Mouse (Mus musculus): ENCODE results near the gene Gm10840. TPM values are rescaled to one million over a fixed set of nuclear protein-coding genes. Genes with fewer than 3 reads are reported as not detected.
"Not testable (repeated sequence)": the region's sequence is repeated elsewhere in the genome, so short reads cannot be mapped to it uniquely, and the experiment has no call there.

Gm10840 gene
- total RNA-seq, 1 experiment from 2014 or later = not detected

DNA sequence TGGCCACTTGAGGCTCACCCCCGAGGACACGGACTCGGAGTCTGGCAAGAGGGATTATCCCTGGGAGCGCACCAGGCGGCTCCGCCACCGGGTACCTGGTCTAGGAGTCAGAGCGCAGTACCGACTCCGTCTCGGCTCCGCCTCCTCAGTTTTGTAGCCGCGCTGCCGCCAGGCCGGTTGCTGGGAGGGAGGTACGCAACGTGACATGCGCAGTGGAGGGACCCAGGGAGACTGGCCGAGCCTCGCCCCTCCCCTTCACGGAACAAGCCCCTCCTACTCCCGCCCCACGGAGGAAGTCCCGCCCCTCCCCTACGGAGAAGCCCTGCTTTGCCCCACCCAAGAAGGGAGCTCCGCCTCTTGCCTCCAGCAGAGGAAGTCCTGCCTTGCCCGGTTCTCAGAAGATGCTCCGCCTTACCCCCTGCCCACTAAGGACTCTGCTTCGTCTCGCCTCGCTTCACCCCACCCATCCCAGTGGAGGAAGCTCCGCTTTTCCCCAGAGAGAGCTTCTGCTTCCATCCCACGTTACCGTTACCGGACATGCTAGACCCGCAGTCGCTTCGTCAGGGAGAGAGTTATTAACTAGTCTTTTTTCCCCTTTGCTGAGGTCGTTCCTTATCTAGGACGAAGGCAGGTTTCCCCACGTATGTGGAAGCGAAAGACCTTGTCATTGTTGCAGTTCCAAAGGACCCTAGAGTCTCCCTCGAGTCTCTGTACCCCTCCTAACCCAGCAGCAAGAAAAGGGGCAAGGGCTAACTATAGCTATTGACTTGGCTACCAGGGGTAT lies 32.9 kb downstream of the Gm10840 start:
- ATAC-seq (replicated peaks; ENCODE audit: low read depth, poor library complexity, severe bottlenecking) = peak; percentile 93

DNA sequence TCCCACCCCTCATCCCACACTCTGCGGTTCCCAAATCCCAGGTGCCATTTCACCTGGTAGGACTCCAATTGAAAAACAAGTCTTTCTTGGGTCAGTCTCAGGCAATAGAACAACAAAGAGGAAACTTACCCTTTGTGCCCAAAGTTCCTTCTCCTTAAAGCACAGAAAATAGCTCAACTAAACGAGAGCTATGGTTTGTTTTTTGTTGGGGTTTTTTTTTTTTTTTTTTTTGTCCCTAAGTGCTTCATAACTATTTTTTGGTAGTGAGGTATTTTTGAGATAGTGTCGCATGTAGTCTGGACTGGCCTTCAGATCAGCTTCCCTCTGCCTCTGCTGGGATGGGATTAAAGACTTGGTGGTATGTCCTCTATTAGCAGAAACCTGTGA lies 33.5 kb downstream of the Gm10840 start:
- no peak for ATAC-seq (replicated peaks; ENCODE audit: low read depth, poor library complexity, severe bottlenecking)

DNA sequence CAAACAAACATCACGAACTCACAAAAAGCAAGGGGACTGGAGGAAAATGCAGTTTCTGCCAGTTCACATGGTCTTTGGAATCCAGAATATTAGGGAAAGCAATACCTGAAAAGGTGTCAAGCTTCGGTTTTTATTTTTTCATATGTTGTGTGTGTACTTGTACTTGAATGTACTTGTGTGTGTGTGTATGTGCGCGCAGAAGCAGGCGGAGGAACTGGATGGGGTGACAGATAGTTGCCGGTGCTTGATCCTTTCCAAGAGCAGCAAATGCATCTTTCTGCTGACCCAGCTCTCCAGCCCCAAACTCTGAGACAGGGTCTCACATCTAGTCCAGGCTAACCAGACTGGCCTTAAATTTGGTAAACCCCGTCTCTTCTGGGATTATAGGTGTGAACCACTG lies 34.2 kb downstream of the Gm10840 start:
- no peak for ATAC-seq (replicated peaks; ENCODE audit: low read depth, poor library complexity, severe bottlenecking)

DNA sequence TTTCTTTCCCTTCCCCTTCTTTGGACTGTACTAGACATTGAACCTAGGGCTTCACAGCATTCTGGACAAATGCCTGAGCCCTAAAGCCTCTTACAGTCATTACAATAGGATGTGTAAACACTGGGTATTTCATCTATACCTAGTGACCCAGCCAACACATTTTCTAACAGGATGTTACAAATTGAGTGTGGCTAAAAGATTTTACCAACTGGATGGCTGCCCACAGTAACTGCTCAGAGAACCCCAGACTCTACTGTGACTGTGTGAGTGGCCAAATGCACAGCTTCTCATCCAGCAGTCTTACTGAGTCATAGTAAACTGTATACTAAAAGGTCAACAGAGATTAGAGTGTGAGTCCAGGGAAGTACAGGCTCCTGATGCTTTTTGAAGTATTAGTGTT lies 34.7 kb downstream of the Gm10840 start:
- no peak for ATAC-seq (replicated peaks; ENCODE audit: low read depth, poor library complexity, severe bottlenecking)

DNA sequence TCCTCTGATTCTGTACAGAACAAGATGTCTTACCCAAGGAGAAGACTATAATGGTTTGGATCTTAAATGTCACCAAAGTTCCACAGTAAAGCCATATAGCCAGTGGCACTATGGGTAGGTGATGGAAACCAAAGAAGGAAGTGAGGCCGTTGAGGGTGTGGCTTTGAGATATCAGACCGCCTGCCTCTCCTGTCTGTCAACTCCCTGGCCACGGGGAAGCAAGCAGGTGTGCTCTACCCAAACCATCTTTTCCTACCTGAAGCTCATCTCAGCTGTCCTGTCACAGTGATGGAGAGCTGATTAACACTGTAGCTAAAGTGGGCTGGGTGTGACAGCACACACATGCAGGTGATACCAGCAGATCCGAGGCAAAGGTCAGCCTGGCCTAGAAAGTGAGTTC lies 37.6 kb downstream of the Gm10840 start:
- ATAC-seq (replicated peaks; ENCODE audit: low read depth, poor library complexity, severe bottlenecking) = no peak

DNA sequence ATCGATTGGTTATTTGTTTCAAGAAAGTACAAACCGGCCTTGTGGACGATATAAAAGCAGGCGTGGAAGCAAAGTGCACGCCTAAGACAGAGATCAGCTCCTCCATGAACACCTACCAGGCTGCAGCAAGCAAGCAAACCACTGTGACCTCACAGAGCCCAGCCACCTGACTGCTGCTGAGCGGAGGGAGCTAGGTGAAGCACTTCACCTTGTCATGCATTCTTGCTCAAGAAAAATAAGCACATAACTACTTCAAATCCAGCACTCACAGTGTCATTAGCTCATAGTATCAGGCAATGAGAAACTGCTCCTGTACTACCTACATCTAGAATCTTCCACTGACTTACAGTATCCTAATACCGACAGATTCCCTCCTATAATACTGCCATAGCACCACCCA lies 39.3 kb downstream of the Gm10840 start:
- ATAC-seq (replicated peaks; ENCODE audit: low read depth, poor library complexity, severe bottlenecking) = not testable (repeated sequence)

DNA sequence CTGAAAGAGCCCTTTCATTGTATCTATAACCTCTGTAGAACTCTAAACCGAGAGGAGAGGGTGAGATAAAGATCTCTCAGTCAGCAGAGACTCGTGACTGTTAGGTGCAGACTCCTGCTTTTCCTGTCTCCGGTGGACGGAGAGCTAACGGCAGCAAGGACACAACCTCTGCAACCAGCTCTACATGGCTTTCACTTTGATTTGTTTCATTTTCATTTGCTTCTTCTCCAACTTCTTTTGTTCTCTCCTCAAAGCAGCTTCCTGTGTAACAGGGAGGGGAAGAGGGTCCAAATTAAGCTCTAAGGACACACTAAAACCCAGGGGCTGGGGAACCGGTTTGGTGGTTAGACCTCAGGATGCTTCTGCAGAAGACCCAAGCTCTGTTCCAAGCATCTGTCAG lies 40.1 kb downstream of the Gm10840 start:
- peak; percentile 15; the same call in 1 of the 2 replicates for ATAC-seq (replicated peaks; ENCODE audit: low read depth, poor library complexity, severe bottlenecking)

DNA sequence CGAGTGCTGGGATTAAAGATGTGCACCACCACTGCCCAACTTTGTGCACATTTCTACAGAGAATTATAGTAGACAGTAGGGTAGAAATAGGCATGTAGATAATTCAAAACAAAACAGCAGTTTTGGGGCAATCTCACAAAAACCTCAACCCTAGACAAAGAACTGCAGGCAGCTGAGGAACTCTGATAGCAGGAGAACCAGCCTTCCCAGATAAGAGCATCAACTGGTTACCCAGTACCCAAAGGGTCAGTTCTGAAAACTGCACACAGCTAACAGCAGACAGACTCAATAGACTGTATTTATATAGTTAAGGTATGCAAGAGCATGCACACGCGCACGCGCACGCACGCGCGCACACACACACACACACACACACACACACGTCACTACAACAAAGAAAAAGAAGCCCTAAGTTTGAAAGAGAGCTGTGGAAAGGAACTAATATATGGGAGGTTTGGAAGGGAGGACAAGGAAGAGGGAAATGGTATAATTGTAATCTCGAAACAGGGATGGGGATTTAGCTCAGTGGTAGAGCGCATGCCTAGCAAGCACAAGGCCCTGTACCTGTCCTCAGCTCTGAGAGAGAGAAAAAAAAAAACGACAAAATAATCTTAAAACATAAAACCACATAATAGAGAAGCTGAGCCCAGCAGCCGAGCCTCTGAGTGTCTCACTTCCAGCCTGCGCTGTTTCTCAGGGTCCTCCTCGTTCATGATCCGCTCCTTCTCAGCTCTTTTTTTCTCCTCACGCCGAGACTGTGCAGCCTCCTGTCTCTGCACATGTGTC lies 40.9 kb downstream of the Gm10840 start:
- ATAC-seq (replicated peaks; ENCODE audit: low read depth, poor library complexity, severe bottlenecking) = peak; percentile 48

DNA sequence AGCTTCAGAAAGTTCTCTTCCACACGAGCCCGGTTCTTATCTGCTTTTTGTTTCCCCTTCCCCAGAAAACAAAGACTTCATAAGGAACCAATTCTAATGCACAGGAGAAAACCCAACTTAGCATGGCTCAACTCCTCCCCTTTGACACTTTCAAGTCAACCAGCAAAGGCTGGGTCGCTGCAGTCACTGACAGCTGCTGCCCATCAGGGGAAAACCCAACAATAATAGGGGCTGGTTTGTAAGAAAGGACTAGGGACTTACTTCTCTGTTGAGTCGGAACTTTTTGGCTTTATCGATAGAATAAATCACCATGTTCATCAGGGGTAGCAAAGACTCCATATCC lies 41.4 kb downstream of the Gm10840 start, which contains the start of gene Strada:
TSS of gene Strada (minus strand) at position 46 of the 343 bp plus-strand sequence.
- 0 out of 2 replicates have a peak, but pooled peaks have one; percentile 13 for ATAC-seq (replicated peaks; ENCODE audit: low read depth, poor library complexity, severe bottlenecking)

Other genes with a start within 250 kb of the Gm10840 start
- gene Cyb561, start 207.5 kb upstream of the Gm10840 start, total RNA-seq (2017) = 1.4 and 2.2 TPM in 2 replicates
- 0.19 and 0.27 TPM in 2 replicates for gene Ace, start 192.9 kb upstream of the Gm10840 start, total RNA-seq (2017)
- not detected in 2 replicates for gene Ace3, start 166.2 kb upstream of the Gm10840 start, total RNA-seq (2017)
- not detected in 2 replicates for gene Kcnh6, start 152.7 kb upstream of the Gm10840 start, total RNA-seq (2017)
- 56.2 and 68.3 TPM in 2 replicates for gene Dcaf7, start 124.0 kb upstream of the Gm10840 start, total RNA-seq (2017)
- gene Taco1, start 94.8 kb upstream of the Gm10840 start, total RNA-seq (2017) = 14.5 and 21.1 TPM in 2 replicates
- gene Map3k3, start 76.2 kb upstream of the Gm10840 start, total RNA-seq (2017) = 14.7 and 28.0 TPM in 2 replicates
- 22.7 and 26.6 TPM in 2 replicates for gene Limd2, start within 50 bp of the Gm10840 start, total RNA-seq (2017)
- 22.1 and 25.4 TPM in 2 replicates for gene Strada, start 41.3 kb downstream of the Gm10840 start, total RNA-seq (2017)
- gene Ccdc47, start 55.5 kb downstream of the Gm10840 start, total RNA-seq (2017) = 170 and 212 TPM in 2 replicates
- 86.2 and 103 TPM in 2 replicates for gene Ddx42, start 56.1 kb downstream of the Gm10840 start, total RNA-seq (2017)
- gene Ftsj3, start 95.2 kb downstream of the Gm10840 start, total RNA-seq (2017) = 172 and 203 TPM in 2 replicates
- gene Psmc5, start 95.3 kb downstream of the Gm10840 start, total RNA-seq (2017) = 102 and 109 TPM in 2 replicates
- gene Smarcd2, start 112.1 kb downstream of the Gm10840 start, total RNA-seq (2017) = 211 and 253 TPM in 2 replicates
- 3.1 and 3.3 TPM in 2 replicates for gene Tcam1, start 115.8 kb downstream of the Gm10840 start, total RNA-seq (2017)
- not detected in 2 replicates for gene Gh, start 141.0 kb downstream of the Gm10840 start, total RNA-seq (2017)
- gene Cd79b, start 153.9 kb downstream of the Gm10840 start, total RNA-seq (2017) = 16.6 and 19.8 TPM in 2 replicates
- gene Scn4a, start 192.4 kb downstream of the Gm10840 start, total RNA-seq (2017) = 0.05 TPM in 1 of 2 replicates, not detected in the other
- gene Prr29, start 204.6 kb downstream of the Gm10840 start, total RNA-seq (2017) = not detected in 2 replicates
- 54.6 and 70.8 TPM in 2 replicates for gene Icam2, start 227.2 kb downstream of the Gm10840 start, total RNA-seq (2017)